In genomic region chr10:111465409-111465808, GRCm38 (mm10) we compare ENCODE assay signal across 19 mouse cellular contexts.
"Had no signal": no experiment of that assay in that cellular context is flagged by ENCODE, and none has a peak within 500 bp of the region (broad histone marks: within the 10 kb centered on the region; RNA-seq: fewer than 3 reads in every experiment).

No protein-coding gene starts in this region.

- DNase-seq: kidney, adult 18-20 months; kidney, adult 9 months; kidney, postnatal 25 days; layer of hippocampus, adult 9-11 months; lung, postnatal 10 days; lung, postnatal 36 days; right cerebral cortex, adult 18-20 months; right cerebral cortex, postnatal 14 days; right cerebral cortex, postnatal 4 days; thymus, adult 18-20 months; thymus, postnatal 36 days had no signal

- H3K9ac ChIP-seq: lung, embryonic 15.5 days; midbrain, embryonic 12.5 days; midbrain, embryonic 15.5 days; neural tube, embryonic 12.5 days; neural tube, embryonic 15.5 days had no signal

- H3K9me3 ChIP-seq: lung, embryonic 15.5 days; midbrain, embryonic 15.5 days; neural tube, embryonic 12.5 days; neural tube, embryonic 15.5 days had no signal

- ATAC-seq: intestine, embryonic 16.5 days; midbrain, embryonic 15.5 days had no signal

- H3K4me1 ChIP-seq: lung, embryonic 15.5 days; midbrain, embryonic 15.5 days; neural tube, embryonic 12.5 days; neural tube, embryonic 15.5 days had no signal

- H3K36me3 ChIP-seq: lung, embryonic 15.5 days; midbrain, embryonic 12.5 days; midbrain, embryonic 15.5 days; neural tube, embryonic 12.5 days; neural tube, embryonic 15.5 days had no signal

- H3K27me3 ChIP-seq: lung, embryonic 15.5 days; midbrain, embryonic 12.5 days; midbrain, embryonic 15.5 days; neural tube, embryonic 12.5 days; neural tube, embryonic 15.5 days had no signal

- H3K4me3 ChIP-seq: layer of hippocampus, adult 2 months; lung, embryonic 15.5 days; midbrain, embryonic 12.5 days; midbrain, embryonic 15.5 days; neural tube, embryonic 12.5 days; neural tube, embryonic 15.5 days had no signal

- H3K27ac ChIP-seq: kidney, postnatal 0 days; layer of hippocampus, adult 2 months; lung, embryonic 15.5 days; midbrain, embryonic 12.5 days; midbrain, embryonic 15.5 days; neural tube, embryonic 12.5 days; neural tube, embryonic 15.5 days had no signal

- H3K4me2 ChIP-seq: lung, embryonic 15.5 days; midbrain, embryonic 12.5 days; midbrain, embryonic 15.5 days; neural tube, embryonic 12.5 days; neural tube, embryonic 15.5 days had no signal
